Mouse (Mus musculus): Measurements from ENCODE around the gene Retreg3. TPM values are rescaled to one million over a fixed set of nuclear protein-coding genes. Genes with fewer than 3 reads are reported as not detected.

Retreg3 gene
- polyA plus RNA-seq, 1 experiment = 34.1 TPM

DNA sequence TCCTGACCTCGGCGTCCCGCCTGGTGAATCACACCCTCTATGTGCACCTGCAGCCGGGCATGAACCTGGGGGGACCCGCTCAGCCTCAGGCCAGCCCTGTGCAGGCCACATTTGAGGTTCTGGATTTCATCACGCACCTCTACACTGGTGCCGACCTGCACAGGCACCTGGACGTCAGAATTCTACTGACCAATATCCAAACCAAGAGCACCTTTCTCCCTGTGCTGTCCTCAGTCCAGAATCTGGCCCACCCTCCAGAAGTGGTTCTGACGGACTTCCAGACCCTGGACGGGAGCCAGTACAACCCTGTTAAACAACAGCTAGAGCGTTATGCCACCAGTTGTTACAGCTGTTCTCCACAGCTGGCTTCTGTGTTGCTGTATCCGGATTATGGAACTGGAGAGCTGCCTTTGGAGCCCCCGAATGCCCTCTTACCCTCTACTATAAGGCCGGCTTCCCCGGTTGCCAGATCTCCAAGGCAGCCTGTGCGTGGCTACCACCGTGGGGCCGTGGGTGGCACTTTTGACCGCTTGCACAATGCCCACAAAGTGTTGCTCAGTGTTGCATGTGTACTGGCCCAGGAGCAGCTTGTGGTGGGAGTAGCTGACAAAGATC is 36.5 kb downstream of the Retreg3 start:
- no peak for TF ChIP-seq CTCF (IDR thresholded peaks at IDR 0.05; ENCODE audit: borderline replicate concordance, insufficient read depth, low read length)
- peak; percentile 22; the same call in 1 of the 2 replicates for TF ChIP-seq POLR2A (IDR thresholded peaks at IDR 0.05; ENCODE audit: low read depth, low read length)
- Histone ChIP-seq H3K4me3 (ENCODE audit: insufficient read depth, low read length) (peak overlapping the region; percentile 85), H3K27ac (ENCODE audit: insufficient read depth, low read length) (peak overlapping the region; percentile 85; the same call in 1 of the 2 replicates), H3K4me1 (ENCODE audit: control insufficient read depth, insufficient read depth, low read length) (peaks cover 13% of the 10 kb centered on the region)

DNA sequence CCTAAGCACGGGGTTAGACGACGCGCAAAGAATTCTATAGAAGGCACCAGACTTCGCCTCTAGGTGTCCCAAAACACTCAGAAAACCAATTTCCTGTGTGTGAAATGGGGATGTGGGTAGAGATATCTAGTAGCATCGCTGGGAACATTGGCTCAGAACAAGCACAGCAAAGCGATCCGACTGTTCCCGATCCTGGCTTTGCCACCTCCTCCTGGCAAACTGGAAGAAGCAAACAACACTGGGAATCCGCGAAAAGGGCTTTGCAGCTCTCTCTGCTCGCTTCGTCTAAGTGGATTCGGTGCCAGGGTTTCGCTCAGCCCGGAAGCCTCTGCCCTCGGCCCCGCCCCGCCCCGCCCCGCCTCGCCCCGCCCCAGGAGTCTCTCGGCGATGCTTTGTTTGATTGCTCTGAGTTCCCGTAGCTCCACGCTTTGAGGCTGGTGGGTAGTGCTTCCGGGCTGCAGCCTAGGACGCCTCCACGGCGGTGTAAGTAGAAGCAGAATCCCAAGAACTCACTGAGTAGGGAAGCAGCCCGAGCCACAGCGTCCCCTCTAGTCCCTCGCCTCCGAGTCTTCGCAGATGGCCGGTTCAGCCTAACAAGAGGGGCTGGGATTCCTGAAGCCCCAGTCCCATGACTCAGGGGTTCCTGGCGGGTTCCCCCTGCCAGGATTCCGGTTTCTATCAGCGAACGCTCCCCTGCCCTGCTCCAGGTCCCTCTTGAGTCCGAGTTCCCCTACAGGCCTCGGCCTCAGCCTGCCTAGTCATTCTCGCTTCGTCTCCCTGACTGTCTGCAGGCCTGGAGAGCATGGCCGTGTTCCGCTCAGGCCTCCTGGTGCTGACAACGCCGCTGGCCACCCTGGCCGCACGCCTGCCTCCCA is 37.2 kb downstream of the Retreg3 start, which contains the start of gene Coasy:
TSS of gene Coasy (plus strand) at position 358 of the 875 bp plus-strand sequence.
- Histone ChIP-seq H3K27ac (ENCODE audit: insufficient read depth, low read length) (peak within 1 kb of the TSS; percentile 85), H3K4me1 (ENCODE audit: control insufficient read depth, insufficient read depth, low read length) (peaks cover 9% of the 10 kb centered on the region; the same call in 1 of the 2 replicates), H3K4me3 (ENCODE audit: insufficient read depth, low read length) (peak within 1 kb of the TSS; percentile 85)
- peak; percentile 90 for TF ChIP-seq POLR2A (IDR thresholded peaks at IDR 0.05; ENCODE audit: low read depth, low read length)
- no peak for TF ChIP-seq CTCF (IDR thresholded peaks at IDR 0.05; ENCODE audit: borderline replicate concordance, insufficient read depth, low read length)

DNA sequence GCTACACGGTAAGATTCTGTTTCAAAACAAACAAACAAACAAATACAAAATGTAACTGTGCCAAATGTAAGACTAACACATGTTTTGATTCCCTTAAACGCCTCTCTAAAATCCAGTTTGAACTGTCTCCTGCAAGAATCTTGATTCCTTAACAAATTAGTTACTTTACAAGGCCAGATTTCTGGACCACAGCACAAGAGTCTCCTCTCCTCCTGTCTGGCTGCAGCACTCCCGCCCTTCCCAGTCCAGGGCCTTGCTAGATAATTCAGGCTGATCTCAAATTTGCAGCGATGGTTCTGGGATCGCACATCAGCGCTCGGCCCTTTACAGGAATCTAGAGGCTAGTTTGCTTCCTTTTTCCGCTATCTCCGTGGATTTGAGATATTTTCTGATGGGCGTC is 38.0 kb downstream of the Retreg3 start:
- Histone ChIP-seq H3K4me3 (ENCODE audit: insufficient read depth, low read length) (peak overlapping the region; percentile 44), H3K4me1 (ENCODE audit: control insufficient read depth, insufficient read depth, low read length) (peaks cover 9% of the 10 kb centered on the region; the same call in 1 of the 2 replicates), H3K27ac (ENCODE audit: insufficient read depth, low read length) (peak overlapping the region; percentile 71)
- TF ChIP-seq POLR2A (IDR thresholded peaks at IDR 0.05; ENCODE audit: low read depth, low read length) = no peak
- TF ChIP-seq CTCF (IDR thresholded peaks at IDR 0.05; ENCODE audit: borderline replicate concordance, insufficient read depth, low read length) = no peak

- no peak for TF ChIP-seq CTCF (IDR thresholded peaks at IDR 0.05; ENCODE audit: borderline replicate concordance, insufficient read depth, low read length)
- no peak for TF ChIP-seq POLR2A (IDR thresholded peaks at IDR 0.05; ENCODE audit: low read depth, low read length)
- no peak overlapping the region for H3K27ac ChIP-seq (ENCODE audit: insufficient read depth, low read length)
- no peak overlapping the region for H3K4me3 ChIP-seq (ENCODE audit: insufficient read depth, low read length)
- H3K4me1 ChIP-seq (ENCODE audit: control insufficient read depth, insufficient read depth, low read length) = no peaks in the 10 kb centered on the region; the same call in 1 of the 2 replicates
Observed at GRCm38 (mm10) chr11:101080421-101080820, 39.3 kb downstream of the Retreg3 start.

GRCm38 (mm10) chr11:101079746-101080145 is 39.9 kb downstream of the Retreg3 start:
- no peaks in the 10 kb centered on the region; the same call in 1 of the 2 replicates for H3K4me1 ChIP-seq (ENCODE audit: control insufficient read depth, insufficient read depth, low read length)
- TF ChIP-seq POLR2A (IDR thresholded peaks at IDR 0.05; ENCODE audit: low read depth, low read length) (no peak), CTCF (IDR thresholded peaks at IDR 0.05; ENCODE audit: borderline replicate concordance, insufficient read depth, low read length) (no peak)
- H3K4me3 ChIP-seq (ENCODE audit: insufficient read depth, low read length) = no peak overlapping the region
- H3K27ac ChIP-seq (ENCODE audit: insufficient read depth, low read length) = no peak overlapping the region

DNA sequence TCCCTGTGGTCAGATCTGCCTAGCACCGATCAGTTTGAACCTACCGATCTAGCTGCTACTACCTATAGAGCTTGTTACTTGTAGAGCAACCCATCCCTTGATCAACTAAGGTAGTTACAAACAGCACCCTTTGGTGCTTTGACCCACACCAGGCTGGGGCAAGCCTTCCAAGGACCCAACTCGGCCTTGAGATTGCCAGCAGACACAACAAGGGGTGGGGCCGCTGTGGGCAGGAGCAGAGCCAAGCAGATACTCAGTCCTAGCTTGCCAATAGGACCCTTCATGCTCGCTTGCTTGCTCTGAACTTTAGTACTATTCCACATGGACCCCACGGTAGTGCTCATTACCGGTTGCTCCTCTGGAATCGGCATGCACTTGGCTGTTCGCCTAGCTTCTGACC is 41.6 kb downstream of the Retreg3 start, which contains the start of gene Hsd17b1:
TSS of gene Hsd17b1 (plus strand) at position 291 of the 400 bp plus-strand sequence.
- Histone ChIP-seq H3K4me3 (ENCODE audit: insufficient read depth, low read length) (no peak within 1 kb of the TSS), H3K4me1 (ENCODE audit: control insufficient read depth, insufficient read depth, low read length) (no peaks in the 10 kb centered on the region), H3K27ac (ENCODE audit: insufficient read depth, low read length) (no peak within 1 kb of the TSS)
- no peak for TF ChIP-seq CTCF (IDR thresholded peaks at IDR 0.05; ENCODE audit: borderline replicate concordance, insufficient read depth, low read length)

GRCm38 (mm10) chr11:101071810-101072428 is 47.8 kb downstream of the Retreg3 start:
- no peak overlapping the region for H3K4me3 ChIP-seq (ENCODE audit: insufficient read depth, low read length)
- no peak for TF ChIP-seq POLR2A (IDR thresholded peaks at IDR 0.05; ENCODE audit: low read depth, low read length)
- TF ChIP-seq CTCF (IDR thresholded peaks at IDR 0.05; ENCODE audit: borderline replicate concordance, insufficient read depth, low read length) = no peak
- H3K4me1 ChIP-seq (ENCODE audit: control insufficient read depth, insufficient read depth, low read length) = no peaks in the 10 kb centered on the region; the same call in 1 of the 2 replicates
- no peak overlapping the region for H3K27ac ChIP-seq (ENCODE audit: insufficient read depth, low read length)

DNA sequence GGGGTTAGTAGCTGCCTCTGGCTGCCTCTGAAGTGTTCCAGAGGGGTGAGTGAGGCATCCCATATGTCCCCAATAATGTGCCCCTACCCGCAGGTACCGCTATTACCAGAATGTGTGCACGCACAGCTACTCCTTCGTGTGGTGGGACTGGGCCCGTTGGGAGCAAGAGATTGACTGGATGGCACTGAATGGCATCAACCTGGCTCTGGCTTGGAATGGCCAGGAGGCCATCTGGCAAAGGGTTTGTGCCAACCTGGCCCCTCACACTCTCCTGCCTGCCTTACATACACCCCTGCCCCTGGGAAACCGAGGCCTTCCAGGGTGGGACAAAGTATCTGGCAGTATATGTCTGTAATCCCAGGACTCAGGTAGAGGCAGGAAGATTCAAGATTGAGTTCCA is 48.7 kb downstream of the Retreg3 start:
- TF ChIP-seq POLR2A (IDR thresholded peaks at IDR 0.05; ENCODE audit: low read depth, low read length) = no peak
- TF ChIP-seq CTCF (IDR thresholded peaks at IDR 0.05; ENCODE audit: borderline replicate concordance, insufficient read depth, low read length) = no peak
- no peaks in the 10 kb centered on the region; the same call in 1 of the 2 replicates for H3K4me1 ChIP-seq (ENCODE audit: control insufficient read depth, insufficient read depth, low read length)
- H3K27ac ChIP-seq (ENCODE audit: insufficient read depth, low read length) = no peak overlapping the region
- peak overlapping the region; percentile 51; the same call in 1 of the 2 replicates for H3K4me3 ChIP-seq (ENCODE audit: insufficient read depth, low read length)

DNA sequence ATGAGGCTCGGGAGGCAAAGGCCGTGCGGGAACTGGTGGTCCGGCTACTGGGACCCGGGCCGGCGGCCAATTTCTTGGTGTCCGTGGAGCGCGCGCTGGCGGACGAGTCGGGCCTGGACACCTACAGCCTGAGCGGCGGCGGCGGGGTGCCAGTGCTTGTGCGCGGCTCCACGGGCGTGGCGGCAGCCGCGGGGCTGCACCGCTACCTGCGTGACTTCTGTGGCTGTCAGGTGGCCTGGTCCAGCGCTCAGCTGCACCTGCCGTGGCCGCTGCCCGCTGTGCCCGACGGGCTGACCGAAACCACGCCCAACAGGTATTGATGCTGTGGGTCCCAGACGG is 49.5 kb downstream of the Retreg3 start:
- Histone ChIP-seq H3K4me3 (ENCODE audit: insufficient read depth, low read length) (peak overlapping the region; percentile 51), H3K4me1 (ENCODE audit: control insufficient read depth, insufficient read depth, low read length) (no peaks in the 10 kb centered on the region; the same call in 1 of the 2 replicates), H3K27ac (ENCODE audit: insufficient read depth, low read length) (no peak overlapping the region)
- TF ChIP-seq CTCF (IDR thresholded peaks at IDR 0.05; ENCODE audit: borderline replicate concordance, insufficient read depth, low read length) = no peak
- TF ChIP-seq POLR2A (IDR thresholded peaks at IDR 0.05; ENCODE audit: low read depth, low read length) = no peak
